Mouse (Mus musculus): Measurements from ENCODE around the gene Arid1b.

DNA sequence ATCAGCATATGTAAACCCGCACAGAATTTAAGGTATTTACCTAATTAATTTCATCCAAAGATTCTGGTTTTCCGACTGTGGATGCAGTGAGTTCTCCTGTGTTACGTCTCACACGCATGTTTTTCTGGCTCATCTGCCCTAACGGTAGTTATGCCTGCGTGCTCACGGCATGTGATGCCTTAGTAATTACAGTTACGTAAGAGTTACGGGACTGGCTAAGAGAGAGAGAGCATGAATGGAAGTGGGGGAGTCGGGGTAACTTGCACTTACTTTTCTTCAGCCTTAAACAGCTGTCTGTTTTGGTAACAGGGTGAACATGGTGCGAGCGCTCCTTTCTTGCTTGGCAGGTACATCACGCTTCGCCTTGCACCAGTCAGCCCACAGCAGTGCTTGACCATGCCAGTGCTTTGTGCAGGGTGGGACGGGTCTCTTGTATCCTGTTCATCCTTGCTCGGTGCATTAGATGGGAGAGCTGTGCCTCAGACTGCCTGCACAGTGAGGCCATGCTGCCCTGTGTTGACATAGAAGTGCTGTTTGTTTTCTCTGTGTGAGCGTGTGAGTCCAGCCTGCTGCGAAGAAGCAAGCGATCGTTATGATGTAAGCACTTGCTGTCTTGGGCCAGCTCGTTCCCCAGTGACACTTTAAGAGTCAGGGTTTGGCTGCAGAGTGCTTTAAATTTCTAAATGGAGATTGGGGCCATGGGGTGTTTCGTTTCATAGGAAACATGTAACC is 267.9 kb downstream of the Arid1b start:
- no peak for TF ChIP-seq CTCF (IDR thresholded peaks at IDR 0.05; ENCODE audit: extremely low read depth, insufficient read length, insufficient replicate concordance, low read depth, low read length)
- TF ChIP-seq POLR2A (IDR thresholded peaks at IDR 0.05; ENCODE audit: low read depth, low read length): no peak

All from small intestine, adult 2 months (tissue).